Mouse (Mus musculus) kidney, postnatal 0 days (tissue): ENCODE measurements around the gene Cit. TPM values are rescaled to one million over a fixed set of nuclear protein-coding genes. Genes with fewer than 3 reads are reported as not detected.
"Not testable (repeated sequence)": the region's sequence is repeated elsewhere in the genome, so short reads cannot be mapped to it uniquely, and the experiment has no call there.

ENCODE experiments used
- ATAC-seq: fragments of 200-750 bp; cut with Nextera tagmentation; replicated peaks from 2 replicates; pipeline ENCODE4 v1.8.0; 2017; ENCODE audit warnings: low read depth, moderate number of reproducible peaks, moderate TSS enrichment, moderate library complexity; ENCODE audit not compliant: low FRiP score
- DNase-seq: peaks from one replicate; pipeline ENCODE4 v3.0.0-alpha.2; 2016; ENCODE audit warnings: low spot score
- H3K27ac ChIP-seq: fragments of 300-500 bp; sonication (generic); 2 replicates; pipeline ENCODE4 v1.5.1; 2014; ENCODE audit warnings: mild to moderate bottlenecking
- H3K27me3 ChIP-seq: fragments of 300-500 bp; sonication (generic); 2 replicates; pipeline ENCODE4 v1.6.1; 2014; ENCODE audit warnings: low read length, mixed read lengths; ENCODE audit not compliant: insufficient read depth
- H3K36me3 ChIP-seq: fragments of 300-500 bp; sonication (generic); 2 replicates; pipeline ENCODE4 v1.6.1; 2014; ENCODE audit warnings: low read length, mixed read lengths; ENCODE audit not compliant: insufficient read depth
- H3K4me1 ChIP-seq: fragments of 300-500 bp; sonication (generic); replicated peaks from 2 replicates; pipeline ENCODE4 v1.6.1; 2014; ENCODE audit warnings: antibody characterized with exemption, low read length, mixed read lengths; ENCODE audit not compliant: insufficient read depth
- H3K4me2 ChIP-seq: fragments of 300-500 bp; sonication (generic); 2 replicates; pipeline ENCODE4 v1.6.1; 2014; ENCODE audit warnings: mild to moderate bottlenecking, low read length, moderate library complexity, mixed read lengths
- H3K4me3 ChIP-seq: fragments of 300-500 bp; sonication (generic); replicated peaks from 2 replicates; pipeline ENCODE4 v1.5.1; 2014; ENCODE audit warnings: low read depth, low read length
- H3K9ac ChIP-seq: fragments of 300-500 bp; sonication (generic); 2 replicates; pipeline ENCODE4 v1.6.1; 2014; ENCODE audit warnings: low read depth, low read length
- H3K9me3 ChIP-seq: fragments of 300-500 bp; sonication (generic); replicated peaks from 2 replicates; pipeline ENCODE4 v1.6.1; 2016; ENCODE audit warnings: low read length, inconsistent platforms, mixed read lengths
- CTCF ChIP-seq: IDR thresholded peaks from 2 replicates; pipeline ENCODE4 v1.5.1; 2016; ENCODE audit warnings: antibody characterized with exemption, low read depth, mild to moderate bottlenecking, moderate library complexity
- WGBS: fragments of 180-500 bp; shearing (Covaris S2); extraction: QIAGEN DNeasy Blood & Tissue Kit; methylation state at CpG from one replicate; pipeline ENCODE4 v1.1.7; 2014; 5-methylcytosine and 5-hydroxymethylcytosine counted together
- polyA plus RNA-seq: library from polyadenylated mRNA; unstranded; fragments of >200 nt; fragmentation: Nextera tagmentation; extraction: Ambion mirVana; gene quantifications from 2 replicates; pipeline ENCODE4 v1.2.1, GENCODE M21; 2015

Cit gene
- polyA plus RNA-seq, result 8.8 and 11.4 TPM in 2 replicates

DNA sequence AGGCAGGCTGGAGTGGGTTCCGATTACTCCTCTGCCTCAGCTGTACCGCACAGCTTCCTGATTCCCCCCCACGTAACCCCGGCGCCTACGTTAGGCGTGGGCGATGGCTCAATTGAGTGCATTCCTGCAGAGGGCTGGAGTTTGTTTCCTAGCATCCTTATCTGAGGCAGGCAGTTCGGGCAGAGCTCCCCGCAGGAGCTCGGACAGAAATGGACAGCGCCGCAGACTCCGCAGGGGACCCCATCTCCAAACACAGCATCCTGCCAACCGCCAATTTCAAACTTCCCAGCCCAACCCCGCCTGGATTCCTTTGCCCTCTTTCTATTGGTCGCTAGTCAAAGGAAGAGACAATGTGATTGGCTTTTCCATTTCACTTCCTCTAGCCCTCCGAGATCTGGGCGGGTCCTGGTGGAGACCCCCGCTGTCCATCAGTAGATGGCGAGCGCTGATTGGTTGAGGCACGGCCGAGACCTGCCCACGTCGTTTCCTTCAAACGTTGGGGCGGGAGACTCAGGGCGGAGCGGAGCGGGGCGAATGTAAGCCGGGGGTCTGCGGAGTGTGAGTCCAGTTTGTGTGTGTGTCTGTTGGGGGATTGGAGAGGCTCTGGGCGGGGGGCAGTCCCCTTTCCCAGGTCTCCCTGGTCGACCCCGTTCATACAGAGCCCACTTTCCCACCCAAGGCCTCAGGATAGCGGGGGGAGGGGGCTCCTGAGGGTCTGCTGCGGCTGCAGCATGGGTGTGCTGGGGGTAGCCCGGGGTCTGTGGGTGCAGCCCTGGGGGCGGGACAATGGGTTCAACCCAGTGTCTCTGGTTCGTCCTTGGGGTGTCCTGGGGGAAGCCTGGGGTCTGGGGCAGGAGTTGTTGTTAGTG lies at the start of gene Cit:
TSS of gene Cit (plus strand) at position 513 of the 869 bp plus-strand sequence.
- H3K27ac ChIP-seq, result no peak within 1 kb of the TSS
- ATAC-seq (peak; percentile 98), DNase-seq (peak; percentile 99)
- under 1% methylated on average over 38 of the region's 42 CpGs for WGBS
- H3K36me3 ChIP-seq, result no peaks in the 10 kb centered on the region
- no peaks in the 10 kb centered on the region for H3K9me3 ChIP-seq
- H3K27me3 ChIP-seq, result no peaks in the 10 kb centered on the region
- TF ChIP-seq CTCF, result no peak
- peak within 1 kb of the TSS; percentile 90 for H3K4me2 ChIP-seq
- peak within 1 kb of the TSS; percentile 61 for H3K9ac ChIP-seq
- H3K4me3 ChIP-seq, result peak within 1 kb of the TSS; percentile 59
- H3K4me1 ChIP-seq, result peaks cover 3% of the 10 kb centered on the region; the same call in 1 of the 2 replicates

DNA sequence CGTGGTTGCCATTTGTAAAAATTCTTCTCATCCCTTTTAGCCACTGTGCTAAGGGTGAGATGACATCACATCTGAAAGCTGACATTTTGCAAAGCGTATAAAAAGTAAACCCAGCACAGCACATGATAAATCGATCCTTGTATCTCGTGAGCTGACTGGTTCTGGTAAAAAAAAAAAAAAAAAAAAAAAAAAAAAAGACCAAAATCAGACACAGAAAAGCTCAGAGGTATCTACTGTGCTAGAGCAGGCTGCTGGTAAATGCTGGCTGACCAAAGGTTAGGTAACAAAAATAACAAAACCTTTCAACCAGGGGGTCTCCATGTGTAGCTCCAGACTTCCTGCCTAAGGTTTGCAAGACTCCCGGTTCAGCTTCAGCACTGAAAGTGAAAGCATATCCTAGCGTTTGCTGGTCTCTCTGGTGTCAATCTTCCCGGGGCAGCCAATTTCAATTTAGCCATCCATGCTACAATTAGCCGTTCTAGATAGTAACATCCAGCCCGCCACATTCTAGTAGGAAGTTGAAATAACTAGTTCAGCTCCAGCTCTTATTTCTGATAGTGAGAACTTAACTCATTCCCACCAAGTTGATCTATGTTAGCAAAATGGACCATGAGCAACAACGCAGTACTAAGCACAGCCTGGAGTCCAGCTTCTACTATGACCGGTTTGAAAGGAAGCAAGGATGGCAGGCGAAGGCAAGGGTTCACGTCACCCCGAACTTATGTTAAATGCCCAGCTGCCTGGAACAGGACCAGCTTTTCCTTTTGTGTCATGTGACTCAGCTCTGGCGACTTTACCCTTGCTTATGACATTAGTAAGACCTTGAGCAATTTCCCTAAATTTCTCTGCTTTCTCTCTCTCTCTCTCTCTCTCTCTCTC lies 45.8 kb upstream of the Cit start:
- DNase-seq (peak; percentile 25), ATAC-seq (no peak)
- H3K4me2 ChIP-seq, result peak overlapping the region; percentile 43
- no peaks in the 10 kb centered on the region for H3K9me3 ChIP-seq
- H3K4me1 ChIP-seq, result no peaks in the 10 kb centered on the region
- H3K36me3 ChIP-seq, result no peaks in the 10 kb centered on the region
- no peak for TF ChIP-seq CTCF
- no peaks in the 10 kb centered on the region for H3K27me3 ChIP-seq
- H3K4me3 ChIP-seq, result no peak overlapping the region
- 42% methylated on average over 15 of the region's 15 CpGs for WGBS
- peak overlapping the region; percentile 37; the same call in 1 of the 2 replicates for H3K9ac ChIP-seq
- H3K27ac ChIP-seq, result no peak overlapping the region

DNA sequence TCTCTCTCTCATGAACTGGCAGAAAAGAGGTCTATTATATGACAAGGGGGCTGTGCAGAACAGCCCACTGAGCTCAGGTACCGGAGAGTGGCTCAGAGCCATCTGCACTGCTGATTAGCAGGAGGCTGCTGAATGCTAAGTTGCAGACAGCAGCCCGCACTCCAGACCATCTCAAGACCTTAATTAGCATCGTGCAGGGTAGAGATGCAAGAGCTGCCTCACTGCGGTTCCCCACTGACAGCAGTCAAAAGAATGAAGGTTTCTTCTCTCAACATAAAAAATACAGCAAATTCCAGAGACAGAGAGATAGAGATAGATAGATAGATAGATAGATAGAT lies 45.2 kb upstream of the Cit start:
- H3K27me3 ChIP-seq, result no peaks in the 10 kb centered on the region
- H3K27ac ChIP-seq, result no peak overlapping the region
- H3K4me3 ChIP-seq, result no peak overlapping the region
- no peak for TF ChIP-seq CTCF
- H3K9ac ChIP-seq, result no peak overlapping the region
- no peak for DNase-seq
- no peak for ATAC-seq
- H3K36me3 ChIP-seq, result no peaks in the 10 kb centered on the region
- no peaks in the 10 kb centered on the region for H3K9me3 ChIP-seq
- 53% methylated on average over 4 of the region's 4 CpGs for WGBS
- H3K4me2 ChIP-seq, result peak overlapping the region; percentile 43; the same call in 1 of the 2 replicates
- no peaks in the 10 kb centered on the region for H3K4me1 ChIP-seq

DNA sequence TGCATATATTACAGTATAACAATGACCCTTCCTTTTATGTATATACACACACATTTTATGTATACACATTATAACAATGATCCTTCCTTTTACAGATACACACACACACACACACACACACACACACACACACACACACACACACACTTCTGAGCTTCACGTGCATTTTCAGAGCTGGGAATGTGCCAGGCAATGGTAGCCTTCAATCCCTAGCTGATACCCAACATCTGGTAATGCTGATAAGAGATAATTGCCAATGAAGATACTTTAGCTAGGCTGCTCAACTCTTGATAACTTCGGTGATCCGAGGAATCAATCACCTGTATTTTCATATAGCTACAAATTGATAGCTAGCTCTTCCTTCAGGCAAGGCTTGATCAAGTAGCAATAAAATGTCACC lies 32.8 kb upstream of the Cit start:
- no peak overlapping the region for H3K9ac ChIP-seq
- no peak overlapping the region for H3K4me2 ChIP-seq
- H3K4me3 ChIP-seq, result no peak overlapping the region
- H3K4me1 ChIP-seq, result no peaks in the 10 kb centered on the region
- TF ChIP-seq CTCF, result no peak
- H3K9me3 ChIP-seq, result no peaks in the 10 kb centered on the region
- DNase-seq (no peak), ATAC-seq (no peak)
- WGBS, result 84% methylated on average over 3 of the region's 3 CpGs
- no peak overlapping the region for H3K27ac ChIP-seq
- H3K27me3 ChIP-seq, result no peaks in the 10 kb centered on the region
- no peaks in the 10 kb centered on the region for H3K36me3 ChIP-seq

GRCm38 (mm10) chr5:115817022-115817421 lies 28.1 kb upstream of the Cit start:
- H3K4me2 ChIP-seq, result no peak overlapping the region
- H3K4me1 ChIP-seq, result no peaks in the 10 kb centered on the region
- no peaks in the 10 kb centered on the region for H3K36me3 ChIP-seq
- peak; percentile 2 for DNase-seq
- WGBS, result 62% methylated on average over 6 of the region's 6 CpGs
- H3K9ac ChIP-seq, result no peak overlapping the region
- H3K27ac ChIP-seq, result no peak overlapping the region
- H3K4me3 ChIP-seq, result no peak overlapping the region
- no peaks in the 10 kb centered on the region for H3K27me3 ChIP-seq
- no peak for ATAC-seq
- no peaks in the 10 kb centered on the region for H3K9me3 ChIP-seq
- TF ChIP-seq CTCF, result no peak

DNA sequence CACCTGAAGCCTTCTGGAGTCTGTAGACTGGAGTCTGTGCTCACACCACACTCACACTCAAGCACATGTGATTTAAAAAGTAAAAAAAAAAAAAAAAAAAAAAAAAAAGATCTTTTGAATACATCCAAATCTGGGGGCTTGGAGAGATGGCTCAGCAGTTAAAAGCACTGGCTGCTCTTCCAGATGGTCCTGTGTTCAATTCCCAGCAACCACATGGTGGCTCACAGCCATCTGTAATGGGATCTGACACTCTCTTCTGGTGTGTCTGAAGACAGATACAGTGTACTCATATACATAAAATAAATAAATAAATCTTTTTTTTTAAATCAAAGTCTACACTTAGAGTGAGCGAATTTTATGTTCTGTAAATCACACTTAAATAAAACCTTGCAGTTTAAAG lies 27.4 kb upstream of the Cit start:
- not testable (repeated sequence) for H3K4me1 ChIP-seq, H3K9me3 ChIP-seq, H3K27ac ChIP-seq, H3K36me3 ChIP-seq, H3K9ac ChIP-seq, ATAC-seq, H3K27me3 ChIP-seq, H3K4me2 ChIP-seq, H3K4me3 ChIP-seq, DNase-seq
- 82% methylated on average over 1 of the region's 1 CpGs for WGBS
